Mouse (Mus musculus) midbrain, embryonic 11.5 days (tissue): Measurements from ENCODE around the gene Wdr18. TPM values are rescaled to one million over a fixed set of nuclear protein-coding genes. Genes with fewer than 3 reads are reported as not detected.
A peak's percentile ranks its signal among the peaks of the same experiment; 100 is the strongest.

Experiments used
- ATAC-seq: fragments of 200-750 bp; cut with Nextera tagmentation; 2 replicates; pipeline ENCODE4 v1.8.0; 2017; ENCODE audit warnings: moderate TSS enrichment, moderate library complexity; ENCODE audit not compliant: low FRiP score
- DNase-seq: peaks from one replicate; pipeline ENCODE4 v3.0.0; 2015; ENCODE audit warnings: low spot score; ENCODE audit errors: missing footprints
- H3K27ac ChIP-seq: fragments of 300-500 bp; sonication (generic); 2 replicates; pipeline ENCODE4 v1.5.1; 2014; ENCODE audit warnings: low read depth, low read length
- H3K27me3 ChIP-seq: fragments of 300-500 bp; sonication (generic); 2 replicates; pipeline ENCODE4 v1.6.1; 2014; ENCODE audit warnings: mild to moderate bottlenecking, low read length, moderate library complexity, mixed read lengths; ENCODE audit not compliant: control insufficient read depth, insufficient read depth
- H3K36me3 ChIP-seq: fragments of 300-500 bp; sonication (generic); 2 replicates; pipeline ENCODE4 v1.6.1; 2014; ENCODE audit warnings: mild to moderate bottlenecking, low read length, moderate library complexity, mixed read lengths; ENCODE audit not compliant: control insufficient read depth, insufficient read depth
- H3K4me1 ChIP-seq: fragments of 300-500 bp; sonication (generic); 2 replicates; pipeline ENCODE4 v1.6.1; 2014; ENCODE audit warnings: low read length; ENCODE audit not compliant: control insufficient read depth, insufficient read depth
- H3K4me2 ChIP-seq: fragments of 300-500 bp; sonication (generic); 2 replicates; pipeline ENCODE4 v1.6.1; 2014; ENCODE audit warnings: mild to moderate bottlenecking, moderate library complexity
- H3K4me3 ChIP-seq: fragments of 300-500 bp; sonication (generic); 2 replicates; pipeline ENCODE4 v1.5.1; 2014; ENCODE audit warnings: low read depth, low read length
- H3K9ac ChIP-seq: fragments of 300-500 bp; sonication (generic); 2 replicates; pipeline ENCODE4 v1.6.1; 2014; ENCODE audit warnings: low read length
- H3K9me3 ChIP-seq: fragments of 300-500 bp; sonication (generic); 2 replicates; pipeline ENCODE4 v1.6.1; 2016; ENCODE audit warnings: low read length; ENCODE audit not compliant: control insufficient read depth
- WGBS: fragments of 180-500 bp; shearing (Covaris S2); extraction: QIAGEN DNeasy Blood & Tissue Kit; methylation state at CpG from one replicate; pipeline ENCODE4 v1.1.7; 2014; 5-methylcytosine and 5-hydroxymethylcytosine counted together
- polyA plus RNA-seq: library from polyadenylated mRNA; unstranded; fragments of >200 nt; fragmentation: Nextera tagmentation; extraction: Ambion mirVana; gene quantifications from 2 replicates; pipeline ENCODE4 v1.2.1, GENCODE M21; 2014

Gene Wdr18
- polyA plus RNA-seq, 1 experiment from 2014 or later, result 98.4 TPM

DNA sequence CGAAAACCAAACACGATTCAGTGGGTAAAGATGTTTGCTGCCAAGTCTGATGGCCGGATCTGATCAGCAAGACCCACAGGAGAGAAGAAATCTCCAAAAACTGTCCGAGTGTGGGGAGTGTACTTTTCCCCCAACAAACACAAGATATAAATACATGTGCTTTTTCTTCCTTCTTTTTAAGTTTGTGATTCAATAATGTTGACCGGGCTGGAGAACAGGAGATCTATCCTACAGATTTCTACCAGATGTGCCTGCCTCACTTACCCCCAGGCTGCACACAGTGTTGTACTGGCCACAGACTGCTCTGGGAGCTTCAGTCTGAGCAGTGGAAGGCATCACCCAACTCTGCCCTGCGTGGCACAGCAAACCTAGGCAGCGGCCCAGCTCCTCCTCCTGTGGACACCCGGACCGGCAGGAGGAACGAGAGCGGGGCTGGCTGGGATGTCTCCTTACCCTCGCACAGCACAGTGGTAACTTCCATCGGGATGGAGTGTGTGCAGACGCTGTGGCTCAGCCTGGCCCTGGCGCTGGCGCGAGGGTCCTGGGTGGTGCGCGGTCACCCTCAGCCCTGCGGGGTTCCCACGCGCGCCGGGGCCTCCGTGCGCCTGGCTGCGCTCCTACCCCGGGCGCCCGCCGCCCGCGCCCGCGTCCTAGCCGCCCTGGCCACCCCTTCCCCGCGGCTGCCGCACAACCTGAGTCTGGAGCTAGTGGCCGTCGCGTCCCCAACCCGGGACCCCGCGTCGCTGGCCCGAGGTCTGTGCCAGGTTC, 10.6 kb downstream of the Wdr18 start, which contains the start of gene Grin3b:
Gene Grin3b (plus strand): TSS at position 301 of the 768 bp plus-strand sequence.
- Histone ChIP-seq H3K9me3 (no peaks in the 10 kb centered on the region), H3K4me3 (peak within 1 kb of the TSS; percentile 25), H3K27ac (no peak within 1 kb of the TSS), H3K36me3 (peaks cover 12% of the 10 kb centered on the region; the same call in 1 of the 2 replicates), H3K27me3 (peaks cover 23% of the 10 kb centered on the region), H3K4me1 (peaks cover 4% of the 10 kb centered on the region; the same call in 1 of the 2 replicates), H3K4me2 (peak within 1 kb of the TSS; percentile 41), H3K9ac (peak within 1 kb of the TSS; percentile 20; the same call in 1 of the 2 replicates)
- WGBS, result 8% methylated on average over 47 of the region's 47 CpGs
- DNase-seq (peak; percentile 91), ATAC-seq (no peak)

DNA sequence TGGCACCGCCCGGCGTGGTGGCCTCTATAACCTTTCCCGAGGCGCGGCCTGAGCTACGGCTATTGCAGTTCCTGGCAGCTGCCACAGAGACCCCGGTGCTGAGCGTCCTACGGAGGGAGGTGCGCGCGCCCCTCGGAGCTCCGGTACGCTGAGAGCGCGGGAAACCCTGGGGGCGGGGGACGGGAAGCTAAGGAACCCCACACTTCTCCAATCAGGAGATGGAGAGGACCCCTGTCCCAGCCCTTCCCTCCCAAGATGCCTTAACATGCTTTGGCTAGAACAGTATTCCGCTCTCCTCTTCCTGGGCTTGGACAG, 11.2 kb downstream of the Wdr18 start:
- no peaks in the 10 kb centered on the region for H3K9me3 ChIP-seq
- peaks cover 12% of the 10 kb centered on the region; the same call in 1 of the 2 replicates for H3K36me3 ChIP-seq
- no peak overlapping the region for H3K27ac ChIP-seq
- peak overlapping the region; percentile 25 for H3K4me3 ChIP-seq
- WGBS, result 5% methylated on average over 21 of the region's 21 CpGs
- peak overlapping the region; percentile 41 for H3K4me2 ChIP-seq
- ATAC-seq (no peak), DNase-seq (no peak)
- peaks cover 4% of the 10 kb centered on the region; the same call in 1 of the 2 replicates for H3K4me1 ChIP-seq
- H3K27me3 ChIP-seq, result peaks cover 23% of the 10 kb centered on the region
- H3K9ac ChIP-seq, result peak overlapping the region; percentile 20; the same call in 1 of the 2 replicates

DNA sequence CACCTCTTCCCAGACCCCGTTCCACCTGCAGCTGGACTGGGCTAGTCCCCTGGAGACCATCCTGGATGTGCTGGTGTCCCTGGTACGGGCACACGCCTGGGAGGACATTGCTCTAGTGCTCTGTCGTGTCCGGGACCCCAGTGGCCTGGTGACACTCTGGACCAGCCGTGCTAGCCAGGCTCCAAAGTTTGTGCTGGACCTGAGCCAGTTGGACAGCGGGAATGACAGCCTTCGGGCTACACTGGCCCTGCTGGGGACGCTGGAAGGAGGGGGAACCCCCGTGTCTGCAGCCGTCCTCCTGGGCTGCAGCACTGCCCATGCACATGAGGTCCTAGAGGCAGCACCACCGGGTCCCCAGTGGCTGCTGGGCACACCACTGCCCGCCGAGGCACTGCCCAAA, 12.9 kb downstream of the Wdr18 start:
- peaks cover 26% of the 10 kb centered on the region for H3K27me3 ChIP-seq
- no peak overlapping the region for H3K27ac ChIP-seq
- no peak overlapping the region for H3K9ac ChIP-seq
- peaks cover 25% of the 10 kb centered on the region for H3K36me3 ChIP-seq
- no peaks in the 10 kb centered on the region for H3K9me3 ChIP-seq
- H3K4me2 ChIP-seq, result no peak overlapping the region
- H3K4me3 ChIP-seq, result no peak overlapping the region
- 74% methylated on average over 13 of the region's 14 CpGs for WGBS
- H3K4me1 ChIP-seq, result peaks cover 4% of the 10 kb centered on the region; the same call in 1 of the 2 replicates
- DNase-seq (no peak), ATAC-seq (no peak)

DNA sequence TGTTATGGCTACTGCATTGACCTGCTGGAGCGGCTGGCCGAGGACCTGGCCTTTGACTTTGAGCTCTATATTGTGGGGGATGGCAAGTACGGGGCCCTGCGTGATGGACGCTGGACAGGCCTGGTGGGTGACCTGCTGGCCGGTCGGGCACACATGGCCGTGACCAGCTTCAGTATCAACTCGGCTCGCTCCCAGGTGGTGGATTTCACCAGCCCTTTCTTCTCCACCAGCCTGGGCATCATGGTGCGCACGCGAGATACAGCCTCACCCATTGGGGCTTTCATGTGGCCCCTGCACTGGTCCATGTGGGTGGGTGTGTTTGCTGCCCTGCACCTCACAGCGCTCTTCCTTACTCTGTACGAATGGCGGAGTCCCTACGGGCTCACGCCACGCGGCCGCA, 14.1 kb downstream of the Wdr18 start:
- WGBS, result 91% methylated on average over 21 of the region's 21 CpGs
- no peak for DNase-seq
- peaks cover 33% of the 10 kb centered on the region for H3K36me3 ChIP-seq
- H3K9me3 ChIP-seq, result no peaks in the 10 kb centered on the region
- no peak overlapping the region for H3K4me2 ChIP-seq
- no peak overlapping the region for H3K27ac ChIP-seq
- H3K9ac ChIP-seq, result no peak overlapping the region
- no peak overlapping the region for H3K4me3 ChIP-seq
- peaks cover 26% of the 10 kb centered on the region for H3K27me3 ChIP-seq
- peaks cover 4% of the 10 kb centered on the region; the same call in 1 of the 2 replicates for H3K4me1 ChIP-seq
- no peak for ATAC-seq

DNA sequence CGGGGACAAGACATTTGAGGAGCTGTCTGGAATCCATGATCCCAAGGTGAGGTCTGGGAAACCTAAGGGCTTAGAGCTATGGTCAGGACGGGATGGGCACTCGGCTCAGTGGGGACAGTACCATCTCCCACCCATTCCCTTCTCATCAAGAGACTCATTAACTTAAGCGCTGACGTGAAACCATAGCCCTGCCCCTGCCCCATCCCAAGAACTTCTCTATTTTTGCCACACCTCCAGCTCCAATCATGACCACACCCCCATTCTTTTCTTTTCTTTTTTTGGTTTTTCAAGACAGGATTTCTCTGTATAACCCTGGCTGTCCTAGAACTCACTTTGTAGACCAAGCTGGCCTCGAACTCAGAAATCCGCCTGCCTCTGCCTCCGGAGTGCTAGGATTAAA, 14.7 kb downstream of the Wdr18 start:
- Histone ChIP-seq H3K36me3 (peaks cover 34% of the 10 kb centered on the region), H3K27ac (no peak overlapping the region), H3K4me2 (no peak overlapping the region), H3K9ac (no peak overlapping the region), H3K4me1 (peaks cover 4% of the 10 kb centered on the region; the same call in 1 of the 2 replicates), H3K4me3 (no peak overlapping the region), H3K27me3 (peaks cover 21% of the 10 kb centered on the region), H3K9me3 (no peaks in the 10 kb centered on the region)
- no peak for DNase-seq
- ATAC-seq, result no peak
- WGBS, result 90% methylated on average over 8 of the region's 8 CpGs

DNA sequence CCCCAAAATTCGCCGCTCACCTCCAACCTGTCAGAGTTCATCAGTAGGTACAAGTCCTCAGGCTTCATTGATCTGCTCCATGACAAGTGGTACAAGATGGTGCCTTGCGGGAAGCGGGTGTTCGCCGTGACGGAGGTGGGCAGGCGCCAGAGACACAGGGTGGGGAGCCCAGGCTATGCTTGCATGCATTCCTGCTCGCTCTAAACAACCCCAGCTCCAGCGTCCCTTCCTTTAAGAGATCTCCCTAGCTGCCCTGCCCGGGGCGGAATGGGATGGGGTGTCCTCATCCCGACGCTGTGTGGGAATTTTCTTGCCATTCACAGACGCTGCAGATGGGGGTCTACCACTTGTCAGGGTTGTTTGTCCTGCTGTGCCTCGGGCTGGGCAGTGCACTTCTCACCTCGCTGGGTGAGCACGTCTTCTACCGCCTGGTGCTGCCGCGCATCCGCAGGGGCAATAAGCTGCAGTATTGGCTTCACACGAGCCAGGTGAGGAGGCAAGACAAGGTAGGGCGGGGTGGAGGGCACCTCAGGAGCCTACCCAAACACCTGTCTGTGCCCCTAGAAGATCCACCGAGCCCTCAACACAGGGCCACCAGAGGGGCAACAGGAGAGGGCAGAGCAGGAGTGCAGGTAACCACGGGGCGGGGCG, 16.2 kb downstream of the Wdr18 start:
- WGBS, result 85% methylated on average over 28 of the region's 28 CpGs
- Histone ChIP-seq H3K4me2 (no peak overlapping the region), H3K27ac (no peak overlapping the region), H3K4me1 (peaks cover under 1% of the 10 kb centered on the region; the same call in 1 of the 2 replicates), H3K9me3 (no peaks in the 10 kb centered on the region), H3K4me3 (no peak overlapping the region), H3K36me3 (peaks cover 34% of the 10 kb centered on the region), H3K27me3 (peaks cover 11% of the 10 kb centered on the region), H3K9ac (no peak overlapping the region)
- DNase-seq (peak; percentile 70), ATAC-seq (no peak)

DNA sequence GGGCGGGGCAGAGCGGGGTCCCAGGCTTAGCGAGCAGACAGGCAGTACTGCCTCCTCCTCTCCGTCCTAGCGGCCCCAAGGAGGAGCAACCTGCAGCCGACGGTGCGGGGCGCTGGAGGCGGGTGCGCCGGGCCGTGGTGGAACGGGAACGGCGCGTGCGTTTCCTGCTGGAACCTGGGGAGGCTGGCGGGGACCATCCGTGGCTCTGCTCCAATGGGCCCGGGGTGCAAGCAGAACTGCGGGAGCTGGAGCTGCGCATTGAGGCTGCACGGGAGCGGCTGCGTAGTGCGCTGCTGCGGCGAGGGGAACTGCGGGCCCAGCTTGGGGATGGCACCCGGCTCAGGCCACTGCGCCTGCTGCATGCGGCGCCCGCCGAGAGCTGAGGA, 16.8 kb downstream of the Wdr18 start:
- H3K27ac ChIP-seq, result no peak overlapping the region
- H3K4me3 ChIP-seq, result no peak overlapping the region
- peaks cover 6% of the 10 kb centered on the region; the same call in 1 of the 2 replicates for H3K27me3 ChIP-seq
- WGBS, result 68% methylated on average over 36 of the region's 36 CpGs
- DNase-seq, result peak; percentile 61
- H3K9me3 ChIP-seq, result no peaks in the 10 kb centered on the region
- H3K4me1 ChIP-seq, result no peaks in the 10 kb centered on the region
- H3K36me3 ChIP-seq, result peaks cover 34% of the 10 kb centered on the region
- H3K9ac ChIP-seq, result no peak overlapping the region
- ATAC-seq, result no peak
- no peak overlapping the region for H3K4me2 ChIP-seq

DNA sequence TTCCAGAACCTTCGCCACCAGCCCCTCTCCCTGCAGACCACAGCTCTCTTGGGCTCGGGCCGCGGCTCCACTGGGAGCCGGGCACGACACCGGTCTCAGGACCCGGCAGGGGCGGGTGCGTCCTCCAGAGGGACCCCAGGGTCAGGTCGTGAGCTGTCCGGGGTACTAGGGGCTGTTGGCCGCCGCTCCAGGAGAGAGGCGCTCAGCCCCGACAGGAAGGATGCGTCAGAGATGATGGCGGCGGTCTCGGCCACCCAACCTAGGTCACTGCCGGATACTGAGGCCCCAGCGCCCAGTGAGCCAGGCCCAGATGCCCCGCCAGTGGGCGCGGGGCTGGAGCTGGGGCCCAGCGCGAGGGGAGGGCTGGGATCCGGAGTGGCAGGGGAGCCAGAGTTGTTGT, 17.4 kb downstream of the Wdr18 start:
- no peak for ATAC-seq
- H3K4me2 ChIP-seq, result no peak overlapping the region
- peaks cover 2% of the 10 kb centered on the region; the same call in 1 of the 2 replicates for H3K27me3 ChIP-seq
- H3K9ac ChIP-seq, result no peak overlapping the region
- H3K9me3 ChIP-seq, result no peaks in the 10 kb centered on the region
- no peak overlapping the region for H3K4me3 ChIP-seq
- no peak for DNase-seq
- H3K4me1 ChIP-seq, result peaks cover under 1% of the 10 kb centered on the region; the same call in 1 of the 2 replicates
- H3K27ac ChIP-seq, result no peak overlapping the region
- WGBS, result 80% methylated on average over 28 of the region's 28 CpGs
- peaks cover 34% of the 10 kb centered on the region for H3K36me3 ChIP-seq

DNA sequence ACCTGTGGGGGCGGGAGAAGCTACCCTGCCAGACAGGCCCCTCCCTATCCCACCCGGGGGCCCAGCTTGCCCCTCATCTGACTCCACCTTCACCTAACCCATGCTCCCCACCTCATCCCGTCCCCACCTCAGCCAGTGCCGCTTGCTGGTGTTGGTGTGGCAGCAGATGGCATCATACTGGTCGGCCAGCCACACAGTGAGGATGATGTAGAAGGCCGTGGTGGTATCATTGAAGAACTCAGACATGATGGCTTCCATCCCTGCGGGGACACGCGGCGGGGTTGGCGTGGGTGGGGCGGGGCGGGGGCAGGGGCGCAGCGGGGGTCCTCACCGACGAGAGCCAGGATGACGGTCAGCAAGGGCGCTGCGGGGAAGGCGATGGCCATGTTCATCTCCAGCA, 18.1 kb downstream of the Wdr18 start:
- peaks cover 2% of the 10 kb centered on the region; the same call in 1 of the 2 replicates for H3K27me3 ChIP-seq
- no peak overlapping the region for H3K4me3 ChIP-seq
- 92% methylated on average over 21 of the region's 21 CpGs for WGBS
- H3K36me3 ChIP-seq, result peaks cover 34% of the 10 kb centered on the region
- DNase-seq (no peak), ATAC-seq (no peak)
- no peaks in the 10 kb centered on the region for H3K9me3 ChIP-seq
- H3K4me2 ChIP-seq, result no peak overlapping the region
- H3K9ac ChIP-seq, result no peak overlapping the region
- H3K4me1 ChIP-seq, result peaks cover 8% of the 10 kb centered on the region
- H3K27ac ChIP-seq, result no peak overlapping the region
